Mouse (Mus musculus) neural tube, embryonic 11.5 days (tissue): ENCODE data around the gene Faap20. TPM values are rescaled to one million over a fixed set of nuclear protein-coding genes. Genes with fewer than 3 reads are reported as not detected.

Experiments
- ATAC-seq: fragments of 200-750 bp; cut with Nextera tagmentation; 2 replicates; pipeline ENCODE4 v1.8.0; 2017; ENCODE audit warnings: moderate number of reproducible peaks, mild to moderate bottlenecking, moderate TSS enrichment, moderate library complexity; ENCODE audit not compliant: insufficient read depth, low FRiP score, low TSS enrichment
- DNase-seq: peaks from one replicate; pipeline ENCODE4 v3.0.0-alpha.2; 2015; ENCODE audit warnings: low spot score
- H3K27ac ChIP-seq: fragments of 300-500 bp; sonication (generic); 2 replicates; pipeline ENCODE4 v1.5.1; 2014; ENCODE audit warnings: low read depth, mild to moderate bottlenecking, low read length
- H3K27me3 ChIP-seq: fragments of 300-500 bp; sonication (generic); 2 replicates; pipeline ENCODE4 v1.6.1; 2014; ENCODE audit warnings: mild to moderate bottlenecking, low read length, mixed read lengths; ENCODE audit not compliant: control insufficient read depth, insufficient read depth
- H3K36me3 ChIP-seq: fragments of 300-500 bp; sonication (generic); 2 replicates; pipeline ENCODE4 v1.6.1; 2014; ENCODE audit warnings: mild to moderate bottlenecking, low read length, moderate library complexity, mixed read lengths; ENCODE audit not compliant: control insufficient read depth, insufficient read depth
- H3K4me1 ChIP-seq: fragments of 300-500 bp; sonication (generic); 2 replicates; pipeline ENCODE4 v1.6.1; 2014; ENCODE audit warnings: low read length, mixed read lengths; ENCODE audit not compliant: control insufficient read depth, insufficient read depth
- H3K4me2 ChIP-seq: fragments of 300-500 bp; sonication (generic); 2 replicates; pipeline ENCODE4 v1.6.1; 2014; ENCODE audit warnings: low read depth, mild to moderate bottlenecking, moderate library complexity
- H3K4me3 ChIP-seq: fragments of 300-500 bp; sonication (generic); 2 replicates; pipeline ENCODE4 v1.5.1; 2014; ENCODE audit warnings: low read depth, low read length
- H3K9ac ChIP-seq: fragments of 300-500 bp; sonication (generic); 2 replicates; pipeline ENCODE4 v1.6.1; 2014; ENCODE audit warnings: mild to moderate bottlenecking, low read length
- H3K9me3 ChIP-seq: fragments of 300-500 bp; sonication (generic); 2 replicates; pipeline ENCODE4 v1.6.1; 2016; ENCODE audit warnings: low read length; ENCODE audit not compliant: control insufficient read depth
- WGBS: fragments of 180-500 bp; shearing (Covaris S2); extraction: QIAGEN DNeasy Blood & Tissue Kit; methylation state at CpG from one replicate; pipeline ENCODE4 v1.1.7; 2014; 5-methylcytosine and 5-hydroxymethylcytosine counted together
- polyA plus RNA-seq: library from polyadenylated mRNA; unstranded; fragments of >200 nt; fragmentation: Nextera tagmentation; extraction: Ambion mirVana; gene quantifications from 2 replicates; pipeline ENCODE4 v1.2.1, GENCODE M21; 2014

The Faap20 gene
- polyA plus RNA-seq, 1 experiment from 2014 or later, result 96.6 TPM

- Histone ChIP-seq H3K27me3 (no peaks in the 10 kb centered on the region), H3K9me3 (no peaks in the 10 kb centered on the region), H3K4me2 (peak overlapping the region; percentile 100), H3K9ac (peak overlapping the region; percentile 33), H3K4me3 (peak overlapping the region; percentile 96), H3K4me1 (peaks cover 68% of the 10 kb centered on the region), H3K36me3 (no peaks in the 10 kb centered on the region; the same call in 1 of the 2 replicates), H3K27ac (no peak overlapping the region)
- 53% methylated on average over 12 of the region's 12 CpGs for WGBS
- ATAC-seq (no peak), DNase-seq (no peak)
These were observed 30.1 kb upstream of the Faap20 start for GRCm38 (mm10) chr4:155219271-155220212.

GRCm38 (mm10) chr4:155220213-155221100 lies 29.1 kb upstream of the Faap20 start:
- Histone ChIP-seq H3K4me2 (peak overlapping the region; percentile 100), H3K27ac (no peak overlapping the region), H3K4me1 (peaks cover 59% of the 10 kb centered on the region), H3K36me3 (no peaks in the 10 kb centered on the region; the same call in 1 of the 2 replicates), H3K27me3 (no peaks in the 10 kb centered on the region), H3K9ac (peak overlapping the region; percentile 97), H3K4me3 (peak overlapping the region; percentile 96), H3K9me3 (no peaks in the 10 kb centered on the region)
- DNase-seq, result no peak
- no peak for ATAC-seq
- WGBS, result 5% methylated on average over 14 of the region's 14 CpGs

- Histone ChIP-seq H3K4me2 (peak overlapping the region; percentile 100), H3K4me1 (peaks cover 53% of the 10 kb centered on the region), H3K9ac (peak overlapping the region; percentile 97), H3K27ac (no peak overlapping the region), H3K27me3 (no peaks in the 10 kb centered on the region), H3K4me3 (peak overlapping the region; percentile 96), H3K9me3 (no peaks in the 10 kb centered on the region), H3K36me3 (no peaks in the 10 kb centered on the region; the same call in 1 of the 2 replicates)
- DNase-seq, result no peak
- under 1% methylated on average over 7 of the region's 7 CpGs for WGBS
- no peak for ATAC-seq
These were observed 28.5 kb upstream of the Faap20 start for GRCm38 (mm10) chr4:155221106-155221505.

GRCm38 (mm10) chr4:155221599-155222551 lies 27.7 kb upstream of the Faap20 start:
- Histone ChIP-seq H3K4me1 (peaks cover 45% of the 10 kb centered on the region), H3K9me3 (no peaks in the 10 kb centered on the region), H3K4me3 (peak overlapping the region; percentile 96), H3K4me2 (peak overlapping the region; percentile 100), H3K9ac (peak overlapping the region; percentile 97), H3K36me3 (no peaks in the 10 kb centered on the region; the same call in 1 of the 2 replicates), H3K27ac (peak overlapping the region; percentile 80), H3K27me3 (no peaks in the 10 kb centered on the region)
- ATAC-seq, result no peak
- peak; percentile 66 for DNase-seq
- WGBS, result under 1% methylated on average over 82 of the region's 93 CpGs

GRCm38 (mm10) chr4:155222552-155222840 lies 27.1 kb upstream of the Faap20 start, which contains the start of gene Ski:
TSS of gene Ski (minus strand) at chr4:155222592.
- DNase-seq (no peak), ATAC-seq (no peak)
- Histone ChIP-seq H3K4me1 (peaks cover 39% of the 10 kb centered on the region), H3K27me3 (no peaks in the 10 kb centered on the region), H3K36me3 (no peaks in the 10 kb centered on the region; the same call in 1 of the 2 replicates), H3K9ac (peak within 1 kb of the TSS; percentile 97), H3K4me3 (peak within 1 kb of the TSS; percentile 96), H3K9me3 (no peaks in the 10 kb centered on the region), H3K4me2 (peak within 1 kb of the TSS; percentile 100), H3K27ac (peak within 1 kb of the TSS; percentile 88)
- 2% methylated on average over 9 of the region's 63 CpGs for WGBS

GRCm38 (mm10) chr4:155222841-155223593 lies 26.6 kb upstream of the Faap20 start:
- Histone ChIP-seq H3K36me3 (no peaks in the 10 kb centered on the region; the same call in 1 of the 2 replicates), H3K27ac (peak overlapping the region; percentile 88), H3K4me3 (peak overlapping the region; percentile 96), H3K4me1 (peaks cover 34% of the 10 kb centered on the region), H3K4me2 (peak overlapping the region; percentile 100), H3K27me3 (no peaks in the 10 kb centered on the region), H3K9ac (peak overlapping the region; percentile 97), H3K9me3 (no peaks in the 10 kb centered on the region)
- DNase-seq, result peak; percentile 100
- 0% methylated on average over 49 of the region's 116 CpGs for WGBS
- ATAC-seq, result peak; percentile 100

- DNase-seq (no peak), ATAC-seq (no peak; the same call in 1 of the 2 replicates)
- Histone ChIP-seq H3K4me1 (peaks cover 26% of the 10 kb centered on the region), H3K4me3 (peak overlapping the region; percentile 96), H3K9me3 (no peaks in the 10 kb centered on the region), H3K36me3 (no peaks in the 10 kb centered on the region), H3K27me3 (no peaks in the 10 kb centered on the region), H3K4me2 (peak overlapping the region; percentile 69), H3K9ac (peak overlapping the region; percentile 88), H3K27ac (peak overlapping the region; percentile 88)
- 33% methylated on average over 20 of the region's 20 CpGs for WGBS
These were observed 25.7 kb upstream of the Faap20 start for GRCm38 (mm10) chr4:155223594-155224528.
